Mouse (Mus musculus): ENCODE data around the gene Os9. TPM values are rescaled to one million over a fixed set of nuclear protein-coding genes. Genes with fewer than 3 reads are reported as not detected.
"Not testable (repeated sequence)": the region's sequence is repeated elsewhere in the genome, so short reads cannot be mapped to it uniquely, and the experiment has no call there.

The Os9 gene
- polyA plus RNA-seq, 1 experiment from 2014 or later, result 112 TPM

GRCm38 (mm10) chr10:127143228-127143627, 22.3 kb upstream of the Os9 start:
- Histone ChIP-seq H3K9ac (replicated peaks) (no peak overlapping the region), H3K4me2 (replicated peaks) (no peak overlapping the region), H3K36me3 (no peaks in the 10 kb centered on the region), H3K4me3 (no peak overlapping the region), H3K4me1 (no peaks in the 10 kb centered on the region), H3K27me3 (no peaks in the 10 kb centered on the region), H3K27ac (replicated peaks) (no peak overlapping the region), H3K9me3 (no peaks in the 10 kb centered on the region)
- WGBS, result 81% methylated on average over 8 of the region's 8 CpGs
- no peak for ATAC-seq (ENCODE audit: low FRiP score, low read depth)

GRCm38 (mm10) chr10:127141500-127141899, 20.6 kb upstream of the Os9 start:
- Histone ChIP-seq H3K4me3 (no peak overlapping the region), H3K9ac (replicated peaks) (no peak overlapping the region), H3K4me2 (replicated peaks) (no peak overlapping the region), H3K36me3 (no peaks in the 10 kb centered on the region), H3K27ac (replicated peaks) (no peak overlapping the region), H3K4me1 (no peaks in the 10 kb centered on the region), H3K9me3 (no peaks in the 10 kb centered on the region), H3K27me3 (no peaks in the 10 kb centered on the region)
- ATAC-seq (ENCODE audit: low FRiP score, low read depth), result no peak
- WGBS, result 79% methylated on average over 8 of the region's 8 CpGs

GRCm38 (mm10) chr10:127140971-127141370, 20.0 kb upstream of the Os9 start:
- H3K4me3 ChIP-seq, result no peak overlapping the region
- H3K9me3 ChIP-seq, result no peaks in the 10 kb centered on the region
- H3K4me1 ChIP-seq, result no peaks in the 10 kb centered on the region
- no peak for ATAC-seq (ENCODE audit: low FRiP score, low read depth)
- 86% methylated on average over 11 of the region's 11 CpGs for WGBS
- no peaks in the 10 kb centered on the region for H3K27me3 ChIP-seq
- no peak overlapping the region for H3K9ac ChIP-seq (replicated peaks)
- H3K36me3 ChIP-seq, result no peaks in the 10 kb centered on the region
- no peak overlapping the region for H3K27ac ChIP-seq (replicated peaks)
- no peak overlapping the region for H3K4me2 ChIP-seq (replicated peaks)

GRCm38 (mm10) chr10:127138328-127139141, 17.6 kb upstream of the Os9 start:
- Histone ChIP-seq H3K9ac (replicated peaks) (no peak overlapping the region), H3K27ac (replicated peaks) (no peak overlapping the region), H3K4me1 (no peaks in the 10 kb centered on the region), H3K4me3 (no peak overlapping the region), H3K4me2 (replicated peaks) (no peak overlapping the region), H3K27me3 (no peaks in the 10 kb centered on the region), H3K9me3 (no peaks in the 10 kb centered on the region), H3K36me3 (no peaks in the 10 kb centered on the region)
- 89% methylated on average over 18 of the region's 18 CpGs for WGBS
- no peak for ATAC-seq (ENCODE audit: low FRiP score, low read depth)

- no peak overlapping the region for H3K27ac ChIP-seq (replicated peaks)
- H3K9me3 ChIP-seq, result no peaks in the 10 kb centered on the region
- ATAC-seq (ENCODE audit: low FRiP score, low read depth), result no peak
- H3K36me3 ChIP-seq, result no peaks in the 10 kb centered on the region
- no peaks in the 10 kb centered on the region for H3K27me3 ChIP-seq
- no peak overlapping the region for H3K9ac ChIP-seq (replicated peaks)
- H3K4me3 ChIP-seq, result no peak overlapping the region
- no peak overlapping the region for H3K4me2 ChIP-seq (replicated peaks)
- WGBS, result 86% methylated on average over 3 of the region's 3 CpGs
- H3K4me1 ChIP-seq, result no peaks in the 10 kb centered on the region
Observed at GRCm38 (mm10) chr10:127137896-127138295, 17.0 kb upstream of the Os9 start.

GRCm38 (mm10) chr10:127136510-127136909, 15.6 kb upstream of the Os9 start:
- 95% methylated on average over 4 of the region's 4 CpGs for WGBS
- no peak overlapping the region for H3K27ac ChIP-seq (replicated peaks)
- H3K4me1 ChIP-seq, result no peaks in the 10 kb centered on the region
- no peaks in the 10 kb centered on the region for H3K27me3 ChIP-seq
- no peaks in the 10 kb centered on the region for H3K9me3 ChIP-seq
- H3K36me3 ChIP-seq, result no peaks in the 10 kb centered on the region
- H3K9ac ChIP-seq (replicated peaks), result no peak overlapping the region
- H3K4me3 ChIP-seq, result no peak overlapping the region
- ATAC-seq (ENCODE audit: low FRiP score, low read depth), result no peak
- no peak overlapping the region for H3K4me2 ChIP-seq (replicated peaks)

- Histone ChIP-seq H3K4me1 (no peaks in the 10 kb centered on the region), H3K27ac (replicated peaks) (no peak overlapping the region), H3K36me3 (no peaks in the 10 kb centered on the region), H3K4me3 (no peak overlapping the region), H3K4me2 (replicated peaks) (no peak overlapping the region), H3K27me3 (no peaks in the 10 kb centered on the region), H3K9ac (replicated peaks) (no peak overlapping the region), H3K9me3 (no peaks in the 10 kb centered on the region)
- 58% methylated on average over 8 of the region's 8 CpGs for WGBS
- no peak for ATAC-seq (ENCODE audit: low FRiP score, low read depth)
Observed at GRCm38 (mm10) chr10:127135118-127135836, 14.3 kb upstream of the Os9 start.

GRCm38 (mm10) chr10:127134394-127135035, 13.6 kb upstream of the Os9 start:
- H3K36me3 ChIP-seq, result not testable (repeated sequence)
- WGBS, result 85% methylated on average over 3 of the region's 3 CpGs

GRCm38 (mm10) chr10:127132469-127132868, 11.5 kb upstream of the Os9 start:
- H3K9me3 ChIP-seq, result no peaks in the 10 kb centered on the region
- no peak overlapping the region for H3K4me2 ChIP-seq (replicated peaks)
- no peak overlapping the region for H3K4me3 ChIP-seq
- no peak overlapping the region for H3K27ac ChIP-seq (replicated peaks)
- no peak overlapping the region for H3K9ac ChIP-seq (replicated peaks)
- WGBS, result 76% methylated on average over 5 of the region's 5 CpGs
- H3K36me3 ChIP-seq, result no peaks in the 10 kb centered on the region
- no peaks in the 10 kb centered on the region for H3K27me3 ChIP-seq
- ATAC-seq (ENCODE audit: low FRiP score, low read depth), result no peak
- no peaks in the 10 kb centered on the region for H3K4me1 ChIP-seq

More at GRCm38 (mm10) chr10:127134394-127135035, 13.6 kb upstream of the Os9 start:
- H3K4me3 ChIP-seq; H3K4me2 ChIP-seq (replicated peaks); H3K27me3 ChIP-seq; H3K9me3 ChIP-seq; ATAC-seq (ENCODE audit: low FRiP score, low read depth); H3K27ac ChIP-seq (replicated peaks); H3K4me1 ChIP-seq; H3K9ac ChIP-seq (replicated peaks): not testable (repeated sequence)

- Histone ChIP-seq H3K4me3 (no peak overlapping the region), H3K9ac (replicated peaks) (no peak overlapping the region), H3K4me2 (replicated peaks) (no peak overlapping the region), H3K27me3 (no peaks in the 10 kb centered on the region), H3K4me1 (no peaks in the 10 kb centered on the region), H3K9me3 (no peaks in the 10 kb centered on the region), H3K36me3 (no peaks in the 10 kb centered on the region), H3K27ac (replicated peaks) (no peak overlapping the region)
- 89% methylated on average over 4 of the region's 4 CpGs for WGBS
- ATAC-seq (ENCODE audit: low FRiP score, low read depth), result no peak
Observed at GRCm38 (mm10) chr10:127129431-127129830, 8.5 kb upstream of the Os9 start.

- no peak for ATAC-seq (ENCODE audit: low FRiP score, low read depth)
- Histone ChIP-seq H3K36me3 (no peaks in the 10 kb centered on the region), H3K9me3 (no peaks in the 10 kb centered on the region), H3K4me1 (peaks cover 7% of the 10 kb centered on the region), H3K27ac (replicated peaks) (no peak overlapping the region), H3K4me3 (no peak overlapping the region), H3K27me3 (no peaks in the 10 kb centered on the region), H3K4me2 (replicated peaks) (no peak overlapping the region), H3K9ac (replicated peaks) (no peak overlapping the region)
- 88% methylated on average over 7 of the region's 7 CpGs for WGBS
Observed at GRCm38 (mm10) chr10:127127711-127128279, 6.9 kb upstream of the Os9 start.

- Histone ChIP-seq H3K36me3 (no peaks in the 10 kb centered on the region), H3K4me3 (no peak overlapping the region), H3K9ac (replicated peaks) (no peak overlapping the region), H3K27me3 (no peaks in the 10 kb centered on the region), H3K4me2 (replicated peaks) (no peak overlapping the region), H3K4me1 (peaks cover 17% of the 10 kb centered on the region), H3K27ac (replicated peaks) (no peak overlapping the region), H3K9me3 (no peaks in the 10 kb centered on the region)
- 89% methylated on average over 5 of the region's 5 CpGs for WGBS
- ATAC-seq (ENCODE audit: low FRiP score, low read depth), result no peak
Observed at GRCm38 (mm10) chr10:127126579-127126978, 5.6 kb upstream of the Os9 start.
